Mouse (Mus musculus) intestine, embryonic 16.5 days (tissue): ENCODE results near the gene Ubxn1. TPM values are rescaled to one million over a fixed set of nuclear protein-coding genes. Genes with fewer than 3 reads are reported as not detected.
A peak's percentile ranks its signal among the peaks of the same experiment; 100 is the strongest.
"Not testable (repeated sequence)": the region's sequence is repeated elsewhere in the genome, so short reads cannot be mapped to it uniquely, and the experiment has no call there.

Source experiments
- ATAC-seq: fragments of 200-750 bp; cut with Nextera tagmentation; 2 replicates; pipeline ENCODE4 v1.8.0; 2017; ENCODE audit warnings: moderate TSS enrichment, moderate library complexity
- H3K27ac ChIP-seq: fragments of 300-500 bp; sonication (generic); 2 replicates; pipeline ENCODE4 v1.5.1; 2014; ENCODE audit warnings: mild to moderate bottlenecking, low read length
- H3K27me3 ChIP-seq: fragments of 300-500 bp; sonication (generic); replicated peaks from 2 replicates; pipeline ENCODE4 v1.6.1; 2014; ENCODE audit warnings: low read length, control low read depth, mixed read lengths; ENCODE audit not compliant: control insufficient read depth, insufficient read depth
- H3K36me3 ChIP-seq: fragments of 300-500 bp; sonication (generic); 2 replicates; pipeline ENCODE4 v1.6.1; 2014; ENCODE audit warnings: low read length, control low read depth; ENCODE audit not compliant: control insufficient read depth, insufficient read depth
- H3K4me1 ChIP-seq: fragments of 300-500 bp; sonication (generic); 2 replicates; pipeline ENCODE4 v1.6.1; 2014; ENCODE audit warnings: low read length, control low read depth, mixed read lengths; ENCODE audit not compliant: control insufficient read depth, insufficient read depth
- H3K4me2 ChIP-seq: fragments of 300-500 bp; sonication (generic); 2 replicates; pipeline ENCODE4 v1.6.1; 2014; ENCODE audit warnings: low read depth, low read length, control low read depth
- H3K4me3 ChIP-seq: fragments of 300-500 bp; sonication (generic); 2 replicates; pipeline ENCODE4 v1.5.1; 2014; ENCODE audit warnings: mild to moderate bottlenecking, low read length
- H3K9ac ChIP-seq: fragments of 300-500 bp; sonication (generic); 2 replicates; pipeline ENCODE4 v1.6.1; 2014; ENCODE audit warnings: low read depth, low read length
- H3K9me3 ChIP-seq: fragments of 300-500 bp; sonication (generic); 2 replicates; pipeline ENCODE4 v1.6.1; 2016; ENCODE audit warnings: low read length, control low read depth; ENCODE audit not compliant: control insufficient read depth
- WGBS: fragments of 180-500 bp; shearing (Covaris S2); extraction: QIAGEN DNeasy Blood & Tissue Kit; methylation state at CpG from one replicate; pipeline ENCODE4 v1.1.7; 2014; 5-methylcytosine and 5-hydroxymethylcytosine counted together
- polyA plus RNA-seq: library from polyadenylated mRNA; unstranded; fragments of >200 nt; fragmentation: Nextera tagmentation; extraction: Ambion mirVana; gene quantifications from 2 replicates; pipeline ENCODE4 v1.2.1, GENCODE M21; 2015

The Ubxn1 gene
- polyA plus RNA-seq, 1 experiment from 2014 or later = 170 TPM

- no peak overlapping the region for H3K4me3 ChIP-seq
- H3K36me3 ChIP-seq = peaks cover 5% of the 10 kb centered on the region
- 0 out of 2 replicates have a peak overlapping the region, but pooled peaks have one; percentile 11 for H3K9ac ChIP-seq
- no peak overlapping the region for H3K27ac ChIP-seq
- H3K9me3 ChIP-seq = no peaks in the 10 kb centered on the region
- ATAC-seq = no peak
- peaks cover 26% of the 10 kb centered on the region for H3K4me1 ChIP-seq
- 89% methylated on average over 9 of the region's 9 CpGs for WGBS
- no peaks in the 10 kb centered on the region for H3K27me3 ChIP-seq
- no peak overlapping the region for H3K4me2 ChIP-seq
Observed at GRCm38 (mm10) chr19:8895397-8895960, 24.2 kb downstream of the Ubxn1 start.

GRCm38 (mm10) chr19:8896231-8896630 is 24.9 kb downstream of the Ubxn1 start:
- not testable (repeated sequence) for H3K9me3 ChIP-seq, H3K4me3 ChIP-seq, H3K27me3 ChIP-seq, H3K36me3 ChIP-seq, ATAC-seq, H3K4me2 ChIP-seq
- WGBS = 75% methylated on average over 5 of the region's 5 CpGs
- H3K4me1 ChIP-seq = peaks cover 26% of the 10 kb centered on the region
- H3K27ac ChIP-seq = 0 out of 2 replicates have a peak overlapping the region, but pooled peaks have one; percentile 23
- H3K9ac ChIP-seq = 0 out of 2 replicates have a peak overlapping the region, but pooled peaks have one; percentile 11

- not testable (repeated sequence) for H3K27me3 ChIP-seq, H3K9me3 ChIP-seq
- 20% methylated on average over 21 of the region's 21 CpGs for WGBS
Observed at GRCm38 (mm10) chr19:8897211-8897864, 26.0 kb downstream of the Ubxn1 start.

DNA sequence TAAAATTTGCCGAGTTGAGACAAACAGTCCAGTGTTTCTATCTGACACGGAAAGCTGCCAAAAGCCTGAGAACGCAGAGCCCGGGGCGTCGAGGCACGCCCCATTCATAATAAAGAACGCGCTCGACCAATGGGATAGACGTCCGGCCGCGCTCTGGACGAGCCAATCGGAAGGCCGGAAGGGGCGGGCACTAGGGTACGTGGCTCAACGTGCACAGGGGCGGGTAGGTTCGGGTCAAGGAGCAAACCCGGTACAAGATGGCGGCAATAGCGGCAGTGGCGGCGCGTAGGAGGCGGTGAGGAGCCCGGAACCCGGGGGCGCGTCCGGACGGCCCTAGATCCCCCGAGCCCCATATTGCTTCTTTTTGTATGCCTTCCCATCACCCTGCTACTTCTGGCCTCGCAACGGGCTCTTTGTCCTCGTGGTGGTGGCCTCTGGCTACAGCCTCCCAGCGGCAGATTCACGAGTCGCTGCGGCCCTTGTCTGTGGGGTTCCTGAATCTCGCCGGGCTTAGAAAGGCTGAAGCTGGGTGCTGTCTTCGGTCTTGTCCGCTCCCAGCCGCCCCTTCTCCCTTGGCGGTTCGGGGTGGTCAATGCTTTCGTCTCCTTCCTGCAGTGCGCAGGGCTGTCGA is 26.7 kb downstream of the Ubxn1 start, which contains the start of gene Ganab:
TSS of gene Ganab (plus strand) at position 207 of the 631 bp plus-strand sequence.
- peak within 1 kb of the TSS; percentile 89 for H3K9ac ChIP-seq
- H3K4me3 ChIP-seq = peak within 1 kb of the TSS; percentile 78
- ATAC-seq = peak; percentile 99
- peaks cover 7% of the 10 kb centered on the region; the same call in 1 of the 2 replicates for H3K36me3 ChIP-seq
- peak within 1 kb of the TSS; percentile 88 for H3K27ac ChIP-seq
- H3K9me3 ChIP-seq = no peaks in the 10 kb centered on the region
- H3K4me1 ChIP-seq = peaks cover 21% of the 10 kb centered on the region
- no peaks in the 10 kb centered on the region for H3K27me3 ChIP-seq
- under 1% methylated on average over 53 of the region's 53 CpGs for WGBS
- peak within 1 kb of the TSS; percentile 77 for H3K4me2 ChIP-seq

More at GRCm38 (mm10) chr19:8897211-8897864, 26.0 kb downstream of the Ubxn1 start:
- H3K9ac ChIP-seq = peak overlapping the region; percentile 58
- H3K27ac ChIP-seq = peak overlapping the region; percentile 88
- ATAC-seq = peak; percentile 58
- H3K4me3 ChIP-seq = peak overlapping the region; percentile 78
- H3K36me3 ChIP-seq = not testable (repeated sequence)
- peak overlapping the region; percentile 57 for H3K4me2 ChIP-seq
- peaks cover 24% of the 10 kb centered on the region for H3K4me1 ChIP-seq

GRCm38 (mm10) chr19:8898576-8898975 is 27.3 kb downstream of the Ubxn1 start:
- no peaks in the 10 kb centered on the region for H3K9me3 ChIP-seq
- H3K27me3 ChIP-seq = no peaks in the 10 kb centered on the region
- H3K27ac ChIP-seq = peak overlapping the region; percentile 71
- H3K4me1 ChIP-seq = peaks cover 21% of the 10 kb centered on the region
- peak overlapping the region; percentile 89 for H3K9ac ChIP-seq
- peak overlapping the region; percentile 78 for H3K4me3 ChIP-seq
- WGBS = 4% methylated on average over 13 of the region's 13 CpGs
- H3K4me2 ChIP-seq = peak overlapping the region; percentile 77
- ATAC-seq = no peak
- peaks cover 11% of the 10 kb centered on the region; the same call in 1 of the 2 replicates for H3K36me3 ChIP-seq

- Histone ChIP-seq H3K9me3 (no peaks in the 10 kb centered on the region), H3K36me3 (peaks cover 11% of the 10 kb centered on the region; the same call in 1 of the 2 replicates), H3K4me3 (peak overlapping the region; percentile 78), H3K4me1 (peaks cover 21% of the 10 kb centered on the region), H3K27me3 (no peaks in the 10 kb centered on the region), H3K4me2 (peak overlapping the region; percentile 77), H3K9ac (peak overlapping the region; percentile 89), H3K27ac (no peak overlapping the region)
- no peak for ATAC-seq
- 36% methylated on average over 3 of the region's 3 CpGs for WGBS
Observed at GRCm38 (mm10) chr19:8899079-8899478, 27.8 kb downstream of the Ubxn1 start.

DNA sequence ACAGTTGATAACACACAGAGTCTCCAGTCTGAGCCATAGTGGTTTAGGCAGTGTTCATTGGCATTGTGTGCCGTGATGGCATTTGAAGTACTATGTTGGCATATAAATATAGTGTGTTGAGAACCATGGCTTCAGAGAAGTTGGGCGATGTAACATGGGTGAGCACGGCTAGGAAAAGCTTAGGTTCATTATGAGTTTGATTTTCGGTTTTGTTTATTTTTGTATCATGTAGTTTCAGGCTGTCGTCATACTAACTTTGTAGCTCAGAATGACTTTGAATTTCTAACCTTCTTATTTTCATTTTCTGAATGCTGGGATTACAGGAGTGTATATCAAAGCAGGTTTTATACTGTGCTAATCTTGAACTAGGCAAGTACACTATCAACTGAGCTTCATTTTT is 32.1 kb downstream of the Ubxn1 start:
- Histone ChIP-seq H3K9ac (no peak overlapping the region), H3K36me3 (peaks cover 19% of the 10 kb centered on the region)
- WGBS = 90% methylated on average over 5 of the region's 5 CpGs

DNA sequence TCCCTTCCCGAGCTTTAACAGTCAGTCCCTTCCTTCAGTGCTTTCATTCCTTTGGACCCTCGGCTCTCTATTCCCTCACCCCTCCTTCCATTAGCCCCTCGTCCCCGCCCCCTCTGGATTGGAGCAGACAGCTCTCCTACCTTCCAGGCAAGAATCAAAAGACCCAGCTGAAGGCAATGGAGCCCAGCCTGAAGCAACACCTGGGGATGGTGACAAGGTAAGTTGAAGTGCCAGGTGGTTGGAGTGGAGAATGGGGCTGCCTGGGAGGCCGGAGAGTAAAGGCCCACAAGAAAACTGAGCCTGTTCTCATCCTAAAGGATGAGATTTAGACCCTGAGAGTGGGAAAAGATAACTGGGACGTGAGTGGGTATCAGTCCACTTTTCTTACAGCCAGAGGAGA is 37.2 kb downstream of the Ubxn1 start:
- no peak for ATAC-seq
- Histone ChIP-seq H3K4me1 (no peaks in the 10 kb centered on the region), H3K27me3 (no peaks in the 10 kb centered on the region), H3K36me3 (peaks cover 34% of the 10 kb centered on the region), H3K4me2 (no peak overlapping the region), H3K27ac (no peak overlapping the region), H3K4me3 (no peak overlapping the region), H3K9me3 (no peaks in the 10 kb centered on the region), H3K9ac (no peak overlapping the region)
- WGBS = 93% methylated on average over 6 of the region's 6 CpGs

More for the DNA sequence above, 32.1 kb downstream of the Ubxn1 start:
- H3K27me3 ChIP-seq = no peaks in the 10 kb centered on the region
- no peak overlapping the region for H3K4me3 ChIP-seq
- no peak overlapping the region for H3K27ac ChIP-seq
- no peak for ATAC-seq
- no peak overlapping the region for H3K4me2 ChIP-seq
- peaks cover 7% of the 10 kb centered on the region for H3K4me1 ChIP-seq
- no peaks in the 10 kb centered on the region for H3K9me3 ChIP-seq

GRCm38 (mm10) chr19:8911810-8912209 is 40.5 kb downstream of the Ubxn1 start:
- H3K4me1 ChIP-seq = no peaks in the 10 kb centered on the region
- no peaks in the 10 kb centered on the region for H3K9me3 ChIP-seq
- no peak overlapping the region for H3K9ac ChIP-seq
- WGBS = 91% methylated on average over 5 of the region's 5 CpGs
- peaks cover 40% of the 10 kb centered on the region for H3K36me3 ChIP-seq
- H3K27ac ChIP-seq = no peak overlapping the region
- no peak for ATAC-seq
- no peak overlapping the region for H3K4me2 ChIP-seq
- H3K27me3 ChIP-seq = no peaks in the 10 kb centered on the region
- no peak overlapping the region for H3K4me3 ChIP-seq
